Mouse (Mus musculus): ENCODE measurements around the gene Fbxo39. TPM values are rescaled to one million over a fixed set of nuclear protein-coding genes. Genes with fewer than 3 reads are reported as not detected.

Gene Fbxo39
- polyA plus RNA-seq, 1 experiment from 2014 or later, result not detected

Other genes starting within 250 kb of the Fbxo39 start
- gene Pitpnm3, start 178.7 kb upstream of the Fbxo39 start, polyA plus RNA-seq (2014; fragmentation: Nextera tagmentation; extraction: Ambion mirVana), result 0.52 and 0.67 TPM in 2 replicates
- gene Gm43951, start 107.6 kb upstream of the Fbxo39 start, polyA plus RNA-seq (2014; fragmentation: Nextera tagmentation; extraction: Ambion mirVana), result not detected in 2 replicates
- gene 4933427D14Rik, start 107.0 kb upstream of the Fbxo39 start, polyA plus RNA-seq (2014; fragmentation: Nextera tagmentation; extraction: Ambion mirVana), result 13.5 and 15.9 TPM in 2 replicates
- 206 and 213 TPM in 2 replicates for gene Txndc17, start 106.9 kb upstream of the Fbxo39 start, polyA plus RNA-seq (2014; fragmentation: Nextera tagmentation; extraction: Ambion mirVana)
- gene Med31, start 98.9 kb upstream of the Fbxo39 start, polyA plus RNA-seq (2014; fragmentation: Nextera tagmentation; extraction: Ambion mirVana), result 41.0 and 42.7 TPM in 2 replicates
- 0.21 and 0.49 TPM in 2 replicates for gene Slc13a5, start 47.2 kb upstream of the Fbxo39 start, polyA plus RNA-seq (2014; fragmentation: Nextera tagmentation; extraction: Ambion mirVana)
- gene Xaf1, start 12.8 kb upstream of the Fbxo39 start, polyA plus RNA-seq (2014; fragmentation: Nextera tagmentation; extraction: Ambion mirVana), result 3.7 and 4.4 TPM in 2 replicates
- gene Tekt1, start 48.0 kb downstream of the Fbxo39 start, polyA plus RNA-seq (2014; fragmentation: Nextera tagmentation; extraction: Ambion mirVana), result 0.18 and 1.2 TPM in 2 replicates
- gene Smtnl2, start 97.3 kb downstream of the Fbxo39 start, polyA plus RNA-seq (2014; fragmentation: Nextera tagmentation; extraction: Ambion mirVana), result 28.8 and 31.6 TPM in 2 replicates
- gene Ggt6, start 121.1 kb downstream of the Fbxo39 start, polyA plus RNA-seq (2014; fragmentation: Nextera tagmentation; extraction: Ambion mirVana), result 0.51 and 1.7 TPM in 2 replicates
- gene Mybbp1a, start 126.9 kb downstream of the Fbxo39 start, polyA plus RNA-seq (2014; fragmentation: Nextera tagmentation; extraction: Ambion mirVana), result 121 and 126 TPM in 2 replicates
- gene Spns2, start 175.5 kb downstream of the Fbxo39 start, polyA plus RNA-seq (2014; fragmentation: Nextera tagmentation; extraction: Ambion mirVana), result 2.3 and 3.0 TPM in 2 replicates
- 0.32 TPM in 1 of 2 replicates, not detected in the other for gene Spns3, start 236.1 kb downstream of the Fbxo39 start, polyA plus RNA-seq (2014; fragmentation: Nextera tagmentation; extraction: Ambion mirVana)

Measured in stomach, embryonic 14.5 days (tissue).